Mouse (Mus musculus) CD4-positive, CD25-positive, alpha-beta regulatory T cell, adult 4 months (primary cell): ENCODE measurements around the gene Plek2. TPM values are rescaled to one million over a fixed set of nuclear protein-coding genes. Genes with fewer than 3 reads are reported as not detected.
A peak's percentile ranks its signal among the peaks of the same experiment; 100 is the strongest.

Experiments
- ATAC-seq: one replicate; pipeline ENCODE4 v1.8.0; 2017
- polyA plus RNA-seq, 2 experiments: library from polyadenylated mRNA; unstranded; fragments of 100-300 nt; shearing (Covaris generic); gene quantifications; one replicate each; pipeline ENCODE4 v1.2.1; 2017

Gene Plek2
- polyA plus RNA-seq, 2 experiments from 2014 or later: 0.39 TPM; not detected in 1

- no peak for ATAC-seq
Measured at GRCm38 (mm10) chr12:78910684-78911461, 4.1 kb upstream of the Plek2 start.

- no peak for ATAC-seq
Measured at GRCm38 (mm10) chr12:78908081-78908605, 1.4 kb upstream of the Plek2 start.

GRCm38 (mm10) chr12:78904499-78904898 lies 2.3 kb downstream of the Plek2 start:
- ATAC-seq: no peak

GRCm38 (mm10) chr12:78903313-78903712 lies 3.5 kb downstream of the Plek2 start:
- no peak for ATAC-seq

- no peak for ATAC-seq
Measured at GRCm38 (mm10) chr12:78901467-78901866, 5.3 kb downstream of the Plek2 start.

- ATAC-seq: no peak
Measured at GRCm38 (mm10) chr12:78897861-78898260, 8.9 kb downstream of the Plek2 start.

- no peak for ATAC-seq
Measured at GRCm38 (mm10) chr12:78891149-78891548, 15.6 kb downstream of the Plek2 start.

- no peak for ATAC-seq
Measured at GRCm38 (mm10) chr12:78890062-78890461, 16.7 kb downstream of the Plek2 start.

GRCm38 (mm10) chr12:78874581-78874980 lies 32.2 kb downstream of the Plek2 start:
- no peak for ATAC-seq

GRCm38 (mm10) chr12:78868115-78868514 lies 38.6 kb downstream of the Plek2 start:
- no peak for ATAC-seq

- ATAC-seq: no peak
Measured at GRCm38 (mm10) chr12:78865434-78865833, 41.3 kb downstream of the Plek2 start.

- ATAC-seq: peak; percentile 7
Measured at GRCm38 (mm10) chr12:78862254-78862730, 44.5 kb downstream of the Plek2 start.

GRCm38 (mm10) chr12:78861496-78862253 lies 45.1 kb downstream of the Plek2 start, which contains the start of the genes Atp6v1d and Eif2s1:
Atp6v1d (minus strand) TSS chr12:78861638.
Eif2s1 (plus strand) TSS chr12:78861819.
- peak; percentile 90 for ATAC-seq

- peak; percentile 10 for ATAC-seq
Measured at GRCm38 (mm10) chr12:78860921-78861495, 45.8 kb downstream of the Plek2 start.

GRCm38 (mm10) chr12:78848246-78848645 lies 58.5 kb downstream of the Plek2 start:
- ATAC-seq: no peak

- ATAC-seq: no peak
Measured at GRCm38 (mm10) chr12:78842429-78842828, 64.3 kb downstream of the Plek2 start.

- no peak for ATAC-seq
Measured at GRCm38 (mm10) chr12:78839906-78840305, 66.9 kb downstream of the Plek2 start.

Other genes with a start within 250 kb of the Plek2 start
- under 1 TPM in 1 of 2 experiments, not detected in 1; 0.46 TPM for gene Fam71d, start 215.4 kb downstream of the Plek2 start, polyA plus RNA-seq
- 10 to 100 TPM; 14.3 to 18.0 TPM for gene Mpp5, start 158.1 kb downstream of the Plek2 start, polyA plus RNA-seq
- 100 to 1,000 TPM; 240 to 257 TPM for gene Atp6v1d, start 45.3 kb downstream of the Plek2 start, polyA plus RNA-seq
- 100 to 1,000 TPM; 189 to 200 TPM for gene Eif2s1, start 45.1 kb downstream of the Plek2 start, polyA plus RNA-seq
- 10 to 100 TPM; 33.4 to 52.5 TPM for gene Tmem229b, start 100.7 kb upstream of the Plek2 start, polyA plus RNA-seq
- under 1 TPM in 1 of 2 experiments, not detected in 1; 0.12 TPM for gene Plekhh1, start 122.2 kb upstream of the Plek2 start, polyA plus RNA-seq
- 10 to 100 TPM; 31.8 to 35.7 TPM for gene Pigh, start 182.7 kb upstream of the Plek2 start, polyA plus RNA-seq
- under 1 TPM in 1 of 2 experiments, not detected in 1; 0.38 TPM for gene Arg2, start 223.8 kb upstream of the Plek2 start, polyA plus RNA-seq